Mouse (Mus musculus) ES-Bruce4 (cell line): ENCODE measurements at regions not wholly inside any gene's neighbourhood (a gene's known extent, or its start where the extent isn't known, plus 50 kb on each side); places are given as distances from the start of the nearest gene placed in this dataset.

Experiments
- CTCF ChIP-seq: IDR thresholded peaks from one replicate; pipeline ENCODE4 v1.8.1; 2011; ENCODE audit warnings: low read depth, low read length
- EP300 ChIP-seq: IDR thresholded peaks from 2 replicates; pipeline ENCODE4 v1.6.1; 2011; ENCODE audit warnings: low read depth, low read length; ENCODE audit not compliant: insufficient read depth
- POLR2A ChIP-seq: IDR thresholded peaks from one replicate; pipeline ENCODE4 v1.8.1; 2011; ENCODE audit warnings: low read length; ENCODE audit not compliant: insufficient read depth

DNA sequence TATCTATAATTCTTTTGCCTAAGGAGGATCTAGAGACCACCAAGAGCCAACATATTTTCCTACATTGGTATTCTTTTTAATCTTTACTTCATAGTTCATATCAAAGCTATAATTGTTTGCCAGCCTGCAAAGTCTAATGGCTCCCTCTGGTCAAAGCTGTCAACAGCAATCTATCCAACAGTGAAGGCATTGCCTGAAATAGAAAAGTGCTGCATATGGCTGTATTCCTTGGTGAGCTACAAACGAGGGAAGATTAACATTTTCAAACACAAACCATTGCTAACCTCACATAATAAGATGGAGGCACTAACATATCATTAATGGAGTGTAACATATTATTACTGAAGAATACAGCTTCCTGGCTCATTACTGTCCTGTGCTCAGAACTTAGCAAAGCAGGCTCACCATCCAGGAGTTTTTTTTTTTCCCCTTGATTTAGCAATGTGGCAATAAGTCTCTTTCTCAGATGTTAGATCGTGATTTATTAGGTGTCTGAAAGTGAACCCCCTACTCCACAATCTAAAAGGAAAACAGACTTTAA, 66.3 kb upstream of the Sema3a start:
- TF ChIP-seq CTCF (no peak), EP300 (no peak), POLR2A (no peak)
